Mouse (Mus musculus): ENCODE results near the gene Adssl1. TPM values are rescaled to one million over a fixed set of nuclear protein-coding genes. Genes with fewer than 3 reads are reported as not detected.

Gene Adssl1
- polyA plus RNA-seq, 1 experiment from 2014 or later = 22.8 TPM

DNA sequence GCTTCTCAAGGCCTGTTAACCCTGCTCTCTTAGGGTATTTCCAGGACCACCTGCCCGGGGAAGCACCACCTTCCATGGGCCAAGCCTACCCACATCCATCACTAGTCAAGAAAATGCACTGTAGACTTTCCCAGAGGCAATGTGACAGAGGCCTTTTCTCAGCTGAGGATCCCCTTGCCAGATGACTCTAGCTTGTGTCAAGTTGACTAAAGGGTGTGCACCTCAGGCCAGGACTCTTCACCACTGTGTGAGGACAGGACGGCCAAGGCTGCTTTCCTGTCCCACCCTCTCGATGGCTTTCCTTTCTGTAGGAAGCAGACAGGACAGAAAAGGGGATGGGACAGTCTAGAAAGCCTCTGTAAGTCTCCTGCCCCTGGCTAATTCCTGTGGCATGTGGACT is 28.1 kb upstream of the Adssl1 start:
- H3K27ac ChIP-seq (ENCODE audit: low read depth) = no peak overlapping the region
- H3K27me3 ChIP-seq (ENCODE audit: insufficient read depth, low read length) = no peaks in the 10 kb centered on the region
- H3K4me2 ChIP-seq (ENCODE audit: low read depth, low read length) = no peak overlapping the region
- TF ChIP-seq CTCF (IDR thresholded peaks at IDR 0.05; ENCODE audit: low read depth) (no peak), EP300 (IDR thresholded peaks at IDR 0.05; ENCODE audit: low read depth) (no peak)
- no peak overlapping the region for H3K4me3 ChIP-seq (ENCODE audit: low read depth, low read length)
- peaks cover 66% of the 10 kb centered on the region for H3K4me1 ChIP-seq (ENCODE audit: insufficient read depth)
- no peaks in the 10 kb centered on the region for H3K9me3 ChIP-seq (ENCODE audit: low read length)
- ATAC-seq (no peak), DNase-seq (no peak)
- 69% methylated on average over 3 of the region's 3 CpGs for WGBS (ENCODE audit: insufficient replicate concordance)
- no peaks in the 10 kb centered on the region for H3K36me3 ChIP-seq (replicated peaks; ENCODE audit: insufficient read depth, low read length)
- H3K9ac ChIP-seq (replicated peaks) = no peak overlapping the region

DNA sequence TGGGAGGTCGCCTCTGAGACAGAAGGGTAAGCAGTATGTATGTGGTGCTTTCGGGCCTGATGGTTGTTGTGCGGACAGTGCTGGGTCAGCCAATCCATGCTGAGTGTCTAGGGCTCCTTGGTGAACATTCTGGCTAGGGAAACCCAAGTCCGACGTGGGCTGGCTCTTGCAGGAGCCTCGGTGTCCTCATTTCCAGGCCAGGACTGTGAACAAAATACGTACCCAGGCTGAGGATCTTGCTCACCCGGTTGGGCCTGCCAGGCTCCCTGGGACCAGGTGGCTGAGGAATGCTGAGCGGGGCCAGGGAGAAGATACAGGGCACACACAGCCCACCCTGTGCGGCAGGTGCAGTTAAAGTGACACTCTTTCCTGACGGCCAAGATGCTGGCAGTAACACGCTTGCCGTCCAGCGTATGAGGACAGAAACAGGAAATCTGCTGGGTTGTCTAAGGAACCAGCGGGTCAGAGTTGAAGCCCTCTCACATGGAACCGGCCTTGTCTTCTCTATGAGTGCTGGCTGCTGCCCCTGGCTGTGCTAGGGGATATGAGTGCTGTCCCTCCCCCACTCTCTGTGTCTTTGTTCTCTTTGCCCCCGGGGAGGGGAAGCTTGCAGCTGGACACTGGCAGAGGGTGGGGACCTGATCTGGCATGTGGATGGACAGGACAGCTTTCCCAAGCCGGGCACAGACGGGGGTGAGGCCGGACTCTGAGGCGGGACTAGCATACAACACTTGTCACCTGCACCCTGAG is 26.7 kb upstream of the Adssl1 start:
- ATAC-seq = no peak
- DNase-seq = no peak
- peak overlapping the region; percentile 60 for H3K27ac ChIP-seq (ENCODE audit: low read depth)
- peaks cover 57% of the 10 kb centered on the region for H3K4me1 ChIP-seq (ENCODE audit: insufficient read depth)
- H3K4me2 ChIP-seq (ENCODE audit: low read depth, low read length) = no peak overlapping the region
- H3K9ac ChIP-seq (replicated peaks) = no peak overlapping the region
- WGBS (ENCODE audit: insufficient replicate concordance) = 64% methylated on average over 21 of the region's 21 CpGs
- no peak for TF ChIP-seq EP300 (IDR thresholded peaks at IDR 0.05; ENCODE audit: low read depth)
- TF ChIP-seq CTCF (IDR thresholded peaks at IDR 0.05; ENCODE audit: low read depth) = no peak
- H3K9me3 ChIP-seq (ENCODE audit: low read length) = no peaks in the 10 kb centered on the region
- H3K27me3 ChIP-seq (ENCODE audit: insufficient read depth, low read length) = no peaks in the 10 kb centered on the region
- H3K36me3 ChIP-seq (replicated peaks; ENCODE audit: insufficient read depth, low read length) = no peaks in the 10 kb centered on the region
- H3K4me3 ChIP-seq (ENCODE audit: low read depth, low read length) = no peak overlapping the region

DNA sequence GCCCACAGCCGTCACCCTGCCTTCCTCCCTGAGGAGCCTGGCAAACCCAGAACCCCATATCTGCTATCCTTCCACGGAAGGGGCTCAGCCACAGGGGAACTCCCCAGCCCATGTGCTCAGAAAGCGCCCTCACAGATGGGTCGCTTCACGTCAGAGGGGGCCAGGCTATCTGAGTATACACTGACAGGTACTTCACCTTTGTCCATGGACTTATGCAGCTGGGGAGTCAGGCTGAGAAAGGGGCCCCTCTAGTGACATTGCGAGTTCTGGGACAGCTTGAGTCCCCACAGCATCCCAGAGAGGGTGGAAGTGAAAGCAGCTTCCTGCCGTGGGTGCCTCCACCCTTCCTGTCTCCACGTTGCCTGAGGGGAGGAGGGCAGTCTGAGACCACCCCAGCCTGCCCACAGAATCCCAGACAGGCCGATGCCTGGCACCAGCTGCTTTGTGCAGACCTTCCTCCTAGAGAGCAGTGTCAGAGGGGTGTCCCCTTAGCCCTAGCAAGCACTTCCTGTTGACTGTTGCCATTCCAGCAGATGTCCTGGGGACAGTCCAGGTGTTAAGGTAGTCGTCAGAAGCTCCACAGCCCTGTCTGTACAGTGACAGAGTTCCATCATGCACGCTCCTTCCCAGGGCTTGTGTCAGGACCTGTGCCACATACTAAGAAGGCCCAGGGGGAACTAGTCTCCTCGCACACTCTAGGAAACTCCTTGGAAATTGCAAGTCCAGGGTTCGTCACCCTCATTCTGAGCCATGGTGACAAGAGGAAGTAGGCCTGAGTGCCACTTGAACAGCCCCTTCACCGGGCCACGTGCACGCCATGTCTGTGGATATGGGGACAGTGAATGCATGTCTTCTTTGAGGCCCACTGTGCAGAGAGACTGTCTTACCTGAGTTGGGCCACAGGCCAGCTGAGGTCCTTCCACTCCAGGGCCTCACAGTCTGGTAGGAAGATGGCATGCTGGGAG is 25.6 kb upstream of the Adssl1 start:
- 41% methylated on average over 16 of the region's 16 CpGs for WGBS (ENCODE audit: insufficient replicate concordance)
- peak; percentile 43 for ATAC-seq
- H3K4me1 ChIP-seq (ENCODE audit: insufficient read depth) = peaks cover 50% of the 10 kb centered on the region
- H3K27ac ChIP-seq (ENCODE audit: low read depth) = peak overlapping the region; percentile 60
- 0 out of 2 replicates have a peak overlapping the region, but pooled peaks have one; percentile 18 for H3K4me2 ChIP-seq (ENCODE audit: low read depth, low read length)
- H3K27me3 ChIP-seq (ENCODE audit: insufficient read depth, low read length) = no peaks in the 10 kb centered on the region
- no peak overlapping the region for H3K9ac ChIP-seq (replicated peaks)
- H3K9me3 ChIP-seq (ENCODE audit: low read length) = no peaks in the 10 kb centered on the region
- TF ChIP-seq EP300 (IDR thresholded peaks at IDR 0.05; ENCODE audit: low read depth) = no peak
- TF ChIP-seq CTCF (IDR thresholded peaks at IDR 0.05; ENCODE audit: low read depth) = no peak
- no peak for DNase-seq
- no peak overlapping the region for H3K4me3 ChIP-seq (ENCODE audit: low read depth, low read length)
- H3K36me3 ChIP-seq (replicated peaks; ENCODE audit: insufficient read depth, low read length) = no peaks in the 10 kb centered on the region

DNA sequence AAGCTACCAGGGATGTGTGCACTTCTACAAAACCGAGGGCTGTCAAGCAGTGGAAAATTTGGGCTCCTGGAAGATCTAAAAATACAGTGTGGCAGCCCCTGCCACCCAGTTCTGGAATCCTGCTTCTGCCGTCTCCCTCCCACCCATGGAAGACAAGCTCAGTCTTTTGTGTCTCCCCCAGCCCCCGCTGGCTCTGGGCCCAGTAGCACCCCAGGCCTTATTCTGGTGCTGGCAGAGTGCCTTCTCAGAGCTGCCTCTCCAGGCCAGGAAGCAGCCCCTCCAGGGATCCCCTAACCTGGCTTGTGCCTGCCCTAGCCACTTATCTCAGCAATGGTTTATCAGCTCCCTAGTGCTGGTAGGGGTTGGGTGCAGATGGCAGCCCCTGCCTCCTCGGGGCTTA is 24.9 kb upstream of the Adssl1 start:
- Histone ChIP-seq H3K4me2 (ENCODE audit: low read depth, low read length) (no peak overlapping the region), H3K27me3 (ENCODE audit: insufficient read depth, low read length) (no peaks in the 10 kb centered on the region), H3K9ac (replicated peaks) (no peak overlapping the region), H3K9me3 (ENCODE audit: low read length) (no peaks in the 10 kb centered on the region), H3K27ac (ENCODE audit: low read depth) (peak overlapping the region; percentile 60), H3K4me3 (ENCODE audit: low read depth, low read length) (no peak overlapping the region), H3K4me1 (ENCODE audit: insufficient read depth) (peaks cover 43% of the 10 kb centered on the region), H3K36me3 (replicated peaks; ENCODE audit: insufficient read depth, low read length) (0 out of 2 replicates have a peak, but pooled peaks cover 3% of the 10 kb centered on the region)
- no peak for ATAC-seq
- WGBS (ENCODE audit: insufficient replicate concordance) = 39% methylated on average over 4 of the region's 4 CpGs
- TF ChIP-seq CTCF (IDR thresholded peaks at IDR 0.05; ENCODE audit: low read depth) (no peak), EP300 (IDR thresholded peaks at IDR 0.05; ENCODE audit: low read depth) (no peak)
- DNase-seq = no peak

DNA sequence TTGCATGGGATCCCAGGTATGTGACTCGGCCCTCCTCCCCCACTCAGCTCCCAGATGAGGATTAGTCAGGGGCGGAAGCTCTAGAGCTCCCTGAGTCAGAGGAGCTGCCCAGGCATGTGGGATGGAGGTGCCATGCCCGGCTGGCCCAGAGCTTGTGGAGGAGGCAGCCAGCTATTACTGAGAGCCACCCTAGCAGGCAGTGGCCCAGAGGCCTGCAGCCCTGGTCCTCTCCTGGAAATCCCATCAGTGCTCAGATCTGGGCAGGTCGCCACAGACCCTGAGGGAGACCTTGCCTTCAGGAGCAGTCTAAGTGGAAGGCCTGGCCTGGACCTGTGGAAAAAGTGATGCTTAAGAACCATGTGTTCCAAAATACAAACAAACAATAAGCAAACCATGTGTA is 24.2 kb upstream of the Adssl1 start:
- no peak for DNase-seq
- H3K27ac ChIP-seq (ENCODE audit: low read depth) = no peak overlapping the region
- H3K9ac ChIP-seq (replicated peaks) = no peak overlapping the region

DNA sequence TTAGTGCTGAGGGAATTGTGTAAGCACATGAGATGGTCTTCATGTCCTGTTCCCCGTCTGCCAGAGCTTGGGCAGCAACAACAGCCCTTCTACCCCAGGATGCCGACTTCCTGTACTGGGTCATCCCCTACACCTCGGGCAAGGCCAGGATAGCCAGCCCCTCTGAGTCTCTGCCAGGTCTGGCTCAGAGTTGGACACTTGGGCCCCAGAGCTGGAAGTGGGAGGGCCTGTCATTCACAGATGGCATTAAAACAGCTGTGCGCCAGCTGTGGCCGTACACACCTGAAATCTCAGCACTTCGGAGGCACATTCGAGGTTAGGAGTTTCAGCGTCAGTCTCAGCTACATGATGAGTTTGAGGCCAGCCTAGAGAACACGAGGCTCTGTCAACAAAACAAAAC is 23.4 kb upstream of the Adssl1 start:
- peaks cover 33% of the 10 kb centered on the region for H3K4me1 ChIP-seq (ENCODE audit: insufficient read depth)
- no peak overlapping the region for H3K27ac ChIP-seq (ENCODE audit: low read depth)
- DNase-seq (no peak), ATAC-seq (no peak)
- H3K9ac ChIP-seq (replicated peaks) = no peak overlapping the region
- H3K4me2 ChIP-seq (ENCODE audit: low read depth, low read length) = no peak overlapping the region
- TF ChIP-seq CTCF (IDR thresholded peaks at IDR 0.05; ENCODE audit: low read depth) (no peak), EP300 (IDR thresholded peaks at IDR 0.05; ENCODE audit: low read depth) (no peak)
- H3K27me3 ChIP-seq (ENCODE audit: insufficient read depth, low read length) = no peaks in the 10 kb centered on the region
- H3K9me3 ChIP-seq (ENCODE audit: low read length) = no peaks in the 10 kb centered on the region
- H3K4me3 ChIP-seq (ENCODE audit: low read depth, low read length) = no peak overlapping the region
- 0 out of 2 replicates have a peak, but pooled peaks cover 5% of the 10 kb centered on the region for H3K36me3 ChIP-seq (replicated peaks; ENCODE audit: insufficient read depth, low read length)
- 54% methylated on average over 9 of the region's 9 CpGs for WGBS (ENCODE audit: insufficient replicate concordance)

More for the DNA sequence above, 24.2 kb upstream of the Adssl1 start:
- Histone ChIP-seq H3K4me2 (ENCODE audit: low read depth, low read length) (no peak overlapping the region), H3K27me3 (ENCODE audit: insufficient read depth, low read length) (no peaks in the 10 kb centered on the region), H3K9me3 (ENCODE audit: low read length) (no peaks in the 10 kb centered on the region), H3K4me1 (ENCODE audit: insufficient read depth) (peaks cover 37% of the 10 kb centered on the region), H3K4me3 (ENCODE audit: low read depth, low read length) (no peak overlapping the region), H3K36me3 (replicated peaks; ENCODE audit: insufficient read depth, low read length) (0 out of 2 replicates have a peak, but pooled peaks cover 3% of the 10 kb centered on the region)
- TF ChIP-seq CTCF (IDR thresholded peaks at IDR 0.05; ENCODE audit: low read depth) (no peak), EP300 (IDR thresholded peaks at IDR 0.05; ENCODE audit: low read depth) (no peak)
- ATAC-seq = no peak
- 67% methylated on average over 4 of the region's 4 CpGs for WGBS (ENCODE audit: insufficient replicate concordance)
